Mouse (Mus musculus) right cerebral cortex, postnatal 10 days (tissue): Measurements from ENCODE around the gene Ddx58.

Experiments
- DNase-seq, 2 experiments: peaks; one replicate each; pipeline ENCODE4 v3.0.0; 2021; ENCODE audit warnings: low spot score in 2 of 2

Gene Ddx58

GRCm38 (mm10) chr4:40239409-40240271 lies at the start of gene Ddx58:
Gene Ddx58 (minus strand): TSS chr4:40239828.
- DNase-seq, result no peak

DNA sequence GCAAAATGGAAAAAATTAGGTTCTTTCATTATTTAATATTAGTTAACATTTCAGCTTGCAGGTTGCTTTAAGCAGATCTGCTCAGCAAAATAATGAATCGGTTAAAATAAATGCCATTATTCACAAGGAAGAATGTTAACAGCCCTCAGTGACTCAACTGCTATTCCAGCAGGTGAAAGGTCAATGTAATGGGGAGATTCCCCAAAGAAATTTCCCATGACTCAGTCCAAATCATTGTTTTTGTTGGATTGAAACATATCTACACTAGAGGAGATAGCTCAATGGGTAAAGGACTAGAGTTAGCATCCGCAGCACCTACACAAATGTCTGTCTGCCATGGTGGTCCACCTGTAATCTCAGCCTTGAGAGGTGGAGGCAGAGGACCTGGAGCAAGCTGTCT lies 49.4 kb upstream of the Ddx58 start:
- DNase-seq, result no peak

- no peak for DNase-seq
These were observed 47.8 kb upstream of the Ddx58 start for GRCm38 (mm10) chr4:40287415-40287814.

DNA sequence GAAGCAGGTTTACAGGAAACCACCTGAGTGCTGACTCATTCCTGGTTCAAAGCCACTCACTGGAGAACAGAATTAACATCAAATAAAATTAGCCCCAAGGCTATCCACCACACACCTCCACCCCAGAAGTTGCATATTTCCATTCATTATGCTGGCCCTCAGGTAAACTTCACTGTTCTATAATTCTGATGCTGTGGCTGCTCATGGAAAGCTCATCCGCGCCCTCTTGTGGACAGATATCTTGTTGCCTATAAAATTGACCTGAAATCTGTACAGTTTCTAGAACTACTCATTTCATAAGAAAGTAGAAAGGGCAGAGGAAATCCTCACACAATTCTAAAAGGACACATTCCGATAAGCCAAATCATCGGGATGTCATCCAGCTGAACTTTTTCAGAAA lies 46.0 kb upstream of the Ddx58 start:
- peak; percentile 68 to 78 for DNase-seq

DNA sequence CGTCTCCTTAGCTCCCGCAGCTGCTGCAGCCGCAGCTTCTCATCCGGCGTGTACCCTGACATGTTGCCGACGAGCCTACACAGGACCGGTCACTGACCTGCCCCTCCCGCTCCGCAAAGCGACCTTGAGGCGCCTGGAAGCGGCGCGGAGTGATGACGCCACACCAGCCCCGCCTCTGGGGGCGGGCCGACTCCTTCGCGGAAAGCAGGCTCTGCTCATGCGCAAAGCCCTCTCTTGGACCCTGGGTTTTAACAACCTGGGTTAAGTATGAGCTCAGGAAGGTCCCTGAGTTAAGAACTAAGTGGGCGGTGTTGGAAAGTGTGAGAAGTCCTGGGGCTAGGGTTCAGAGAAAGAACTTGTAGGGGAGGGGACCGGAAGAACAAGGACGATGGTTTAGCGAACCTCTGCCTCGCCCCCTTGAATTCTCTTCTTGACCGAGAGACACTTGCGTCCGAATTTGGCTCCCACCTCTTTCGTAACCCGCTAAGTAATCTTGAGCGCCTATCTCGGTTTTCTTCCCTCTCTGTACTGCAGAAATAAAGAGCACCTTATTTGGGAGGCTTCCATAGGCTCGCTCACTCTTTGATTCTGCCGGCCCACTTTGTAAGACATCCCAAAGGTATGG lies 39.8 kb upstream of the Ddx58 start, which contains the start of gene Ndufb6:
Ndufb6 (minus strand) TSS at position 146 of the 625 bp plus-strand sequence.
- peak; percentile 95 to 97 for DNase-seq

GRCm38 (mm10) chr4:40278880-40279275 lies 39.2 kb upstream of the Ddx58 start:
- peak in 1 of 2 experiments; percentile 43 for DNase-seq

DNA sequence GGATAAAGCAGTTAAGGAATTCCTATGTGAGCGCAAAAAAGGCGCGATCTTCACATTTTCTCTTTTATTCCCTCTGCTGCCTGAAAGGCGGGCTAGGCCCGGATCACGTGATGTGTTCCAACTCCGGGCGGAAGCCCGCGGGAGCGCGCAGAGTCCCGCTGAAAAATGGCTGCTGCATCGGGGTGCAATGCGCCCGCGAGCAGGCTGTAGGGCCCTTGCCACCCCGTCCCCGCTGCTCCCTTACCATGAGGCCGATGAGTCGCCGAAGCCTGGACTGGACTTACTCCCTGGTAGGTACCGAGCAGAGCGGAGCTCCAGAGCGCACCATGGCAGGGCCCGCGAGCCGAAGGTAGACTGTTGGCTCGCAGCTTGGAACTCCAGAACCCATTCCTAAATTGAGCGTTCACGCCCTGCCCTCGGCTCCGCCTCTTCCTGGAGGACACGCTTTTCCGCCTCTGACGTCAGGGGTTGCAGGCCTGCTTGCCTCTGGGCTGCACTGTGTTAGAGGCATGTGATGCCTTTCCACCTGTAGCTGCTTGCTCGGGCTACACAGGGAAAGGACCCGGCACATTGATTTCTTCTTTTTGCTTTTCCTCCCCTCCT lies 29.9 kb upstream of the Ddx58 start, which contains the start of the genes Smim27 and Topors:
Smim27 (plus strand) TSS at position 150 of the 603 bp plus-strand sequence.
Topors (minus strand) TSS at position 421 of the 603 bp plus-strand sequence.
- peak; percentile 97 for DNase-seq

- peak in 1 of 2 experiments; percentile 48 for DNase-seq
These were observed 29.2 kb upstream of the Ddx58 start for GRCm38 (mm10) chr4:40268835-40269234.

DNA sequence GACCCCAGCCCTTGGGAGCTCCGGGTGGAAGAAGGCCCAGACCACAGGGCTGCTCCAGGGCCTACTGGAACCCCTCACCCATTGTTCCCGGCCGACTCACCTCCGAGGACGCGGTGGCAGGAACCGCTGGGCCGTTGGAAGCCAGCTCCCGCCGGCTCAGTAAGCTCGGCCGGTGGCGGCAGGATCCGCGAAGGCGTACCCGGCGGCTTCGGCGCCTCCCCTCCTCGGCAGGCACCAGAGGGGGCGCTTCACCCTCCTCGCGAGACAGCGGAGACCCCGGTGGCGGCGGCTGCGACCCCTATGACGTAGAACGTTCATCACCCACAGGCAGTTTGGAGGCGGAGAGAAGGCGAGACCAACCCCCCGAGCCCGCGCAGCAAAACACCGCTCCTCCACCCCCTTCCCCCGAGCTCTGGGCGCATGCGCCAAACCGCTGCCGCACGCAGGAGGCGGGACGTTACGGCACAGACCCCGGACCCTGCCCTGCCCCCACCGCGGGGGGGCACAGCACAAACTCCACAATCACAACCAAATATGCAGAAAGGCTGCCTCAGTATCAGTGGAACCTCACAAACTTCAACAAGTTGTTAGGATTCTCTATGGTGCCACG lies 28.7 kb upstream of the Ddx58 start:
- DNase-seq, result peak; percentile 96 to 97

GRCm38 (mm10) chr4:40267681-40268080 lies 28.1 kb upstream of the Ddx58 start:
- DNase-seq, result no peak

GRCm38 (mm10) chr4:40264321-40264720 lies 24.7 kb upstream of the Ddx58 start:
- no peak for DNase-seq

GRCm38 (mm10) chr4:40254385-40255103 lies 14.9 kb upstream of the Ddx58 start:
- DNase-seq, result no peak

- no peak for DNase-seq
These were observed 14.1 kb upstream of the Ddx58 start for GRCm38 (mm10) chr4:40253766-40254165.

DNA sequence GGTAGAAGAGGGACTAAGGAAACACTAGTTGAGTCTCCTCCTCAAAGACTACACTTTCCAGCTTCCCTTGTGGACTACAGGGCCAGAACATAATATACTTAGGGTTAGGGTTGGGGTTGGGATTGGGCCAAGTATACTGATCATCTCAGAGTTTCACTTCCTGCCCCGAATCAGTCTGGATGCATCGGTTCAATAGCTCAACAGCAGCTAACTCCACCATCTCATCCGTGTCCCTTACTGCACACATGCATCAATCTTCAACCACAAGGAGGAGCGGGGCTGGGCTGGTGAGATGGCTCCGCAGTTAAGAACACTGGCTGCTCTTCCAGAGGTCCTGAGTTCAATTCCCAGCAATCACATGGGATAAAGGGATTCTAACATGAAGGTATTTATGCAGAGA lies 11.4 kb upstream of the Ddx58 start:
- no peak for DNase-seq

- DNase-seq, result no peak
These were observed 4.4 kb upstream of the Ddx58 start for GRCm38 (mm10) chr4:40244035-40244434.

DNA sequence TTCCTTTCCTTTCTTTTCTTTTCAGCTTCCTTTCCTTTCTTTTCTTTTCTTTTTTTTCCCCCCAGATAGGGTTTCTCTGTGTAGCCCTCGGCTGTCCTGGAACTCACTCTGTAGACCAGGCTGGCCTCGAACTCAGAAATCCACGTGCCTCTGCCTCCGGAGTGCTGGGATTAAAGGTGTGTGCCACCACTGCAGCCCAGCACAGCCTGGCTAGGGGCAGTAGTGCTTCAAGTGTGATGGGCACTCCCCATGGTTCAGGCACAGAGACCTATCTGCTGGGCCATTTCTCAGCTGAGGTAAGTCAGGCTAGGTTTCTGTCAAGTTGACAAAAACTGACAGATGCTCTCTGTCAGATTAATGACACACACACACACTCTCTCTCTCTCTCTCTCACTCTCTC lies 3.4 kb upstream of the Ddx58 start:
- no peak for DNase-seq

DNA sequence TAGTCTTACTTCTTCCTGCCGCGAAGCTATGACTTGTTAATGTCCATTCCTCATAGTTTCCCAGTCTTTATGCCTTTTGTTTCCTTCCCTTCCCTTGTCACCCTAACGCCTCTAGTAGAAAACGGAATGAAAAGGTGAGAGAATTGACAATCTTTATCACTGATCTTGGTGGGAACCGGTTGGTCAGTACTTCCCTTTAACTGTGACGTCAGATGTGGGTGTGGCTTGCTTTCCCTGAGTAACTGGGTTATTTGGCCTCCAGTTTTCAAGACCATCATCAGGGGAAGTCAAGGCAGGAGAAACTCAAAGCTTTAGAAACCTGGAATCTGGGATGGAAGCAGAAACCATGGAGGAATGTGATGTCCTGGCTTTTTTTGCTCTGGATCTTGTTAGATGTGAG lies 2.3 kb upstream of the Ddx58 start:
- no peak for DNase-seq

DNA sequence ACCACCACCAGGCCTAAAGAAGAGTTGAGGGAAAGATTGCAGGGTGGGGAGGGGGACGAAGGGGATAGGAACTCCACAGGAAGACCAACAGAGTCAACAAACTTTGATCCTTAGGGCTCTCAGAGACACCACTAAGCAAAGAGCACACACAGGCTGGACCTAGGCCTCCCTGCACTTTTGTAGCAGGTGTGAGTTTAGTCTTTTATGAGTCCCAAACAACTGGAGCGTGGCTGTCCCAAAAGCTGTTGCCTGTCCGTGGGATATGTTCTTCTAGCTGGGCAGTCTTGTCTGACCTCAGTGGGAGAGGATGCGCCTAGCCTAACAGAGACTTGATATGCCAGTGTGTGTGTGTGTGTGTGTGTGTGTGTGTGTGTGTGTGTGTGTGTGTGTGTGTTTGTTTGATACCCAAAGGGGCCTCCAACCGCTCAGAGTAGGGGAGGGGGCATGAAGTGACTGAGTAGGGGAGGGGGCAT lies 680 bp upstream of the Ddx58 start:
- DNase-seq, result no peak

GRCm38 (mm10) chr4:40238483-40239408 lies 882 bp downstream of the Ddx58 start:
- DNase-seq, result peak in 1 of 2 experiments; percentile 31

GRCm38 (mm10) chr4:40236829-40237228 lies 2.8 kb downstream of the Ddx58 start:
- no peak for DNase-seq
